8 mouse cellular contexts compared by ENCODE assay signal in genomic region chr12:3870859-3871462, GRCm38 (mm10).
A peak's percentile ranks its signal among the peaks of the same experiment; 100 is the strongest.
DNase-seq lines count a peak whose midpoint lies in the region; ATAC-seq and TF ChIP-seq lines count a peak whose summit lies in the region.

No protein-coding gene starts in this region.

- no peak overlapping the region for H3K4me3 ChIP-seq in kidney, postnatal 0 days (replicated peaks; ENCODE audit: low read depth, low read length)
- no peak overlapping the region for H3K4me3 ChIP-seq in hindbrain, embryonic 13.5 days
- no peak overlapping the region for H3K4me3 ChIP-seq in macrophage (ENCODE audit: inconsistent target)

- peak overlapping the region; percentile 60; the same call in 1 of the 2 replicates for H3K27ac ChIP-seq in kidney, postnatal 0 days
- peak overlapping the region; percentile 67 for H3K27ac ChIP-seq in hindbrain, embryonic 13.5 days
- H3K27ac ChIP-seq in macrophage, result peak overlapping the region; percentile 99

- no peaks in the 10 kb centered on the region for H3K9me3 ChIP-seq in kidney, postnatal 0 days (replicated peaks; ENCODE audit: low read length)
- H3K9me3 ChIP-seq in hindbrain, embryonic 13.5 days, result no peaks in the 10 kb centered on the region

- no peak overlapping the region for H3K9ac ChIP-seq in kidney, postnatal 0 days (ENCODE audit: low read depth, low read length)
- H3K9ac ChIP-seq in hindbrain, embryonic 13.5 days, result peak overlapping the region; percentile 64; the same call in 1 of the 2 replicates

- peaks cover 34% of the 10 kb centered on the region for H3K36me3 ChIP-seq in kidney, postnatal 0 days (ENCODE audit: insufficient read depth, low read length)
- peaks cover 45% of the 10 kb centered on the region for H3K36me3 ChIP-seq in hindbrain, embryonic 13.5 days
- H3K36me3 ChIP-seq in macrophage (ENCODE audit: inconsistent target), result peaks cover 23% of the 10 kb centered on the region; the same call in 1 of the 2 replicates

- 0 out of 2 replicates have a peak overlapping the region, but pooled peaks have one; percentile 12 for H3K4me2 ChIP-seq in kidney, postnatal 0 days (ENCODE audit: low read length)
- H3K4me2 ChIP-seq in hindbrain, embryonic 13.5 days, result peak overlapping the region; percentile 36

- DNase-seq in kidney, postnatal 0 days (ENCODE audit: low spot score), result peak; percentile 53
- DNase-seq in kidney, postnatal 25 days, result no peak
- DNase-seq in embryo, embryonic 10.5 days (ENCODE audit: low spot score), result peak; percentile 65
- peak; percentile 59 to 75 for DNase-seq in spleen, postnatal 4 days (ENCODE audit: low spot score in 2 of 2)
- no peak for DNase-seq in ovary, postnatal 36 days (ENCODE audit: low spot score)
- no peak for DNase-seq in layer of hippocampus, postnatal 25 days (ENCODE audit: extremely low spot score in 1 of 2, low spot score in 1 of 2)

- TF ChIP-seq CTCF in kidney, postnatal 0 days (IDR thresholded peaks at IDR 0.05; ENCODE audit: low read depth), result peak; percentile 53

- H3K79me2 ChIP-seq in macrophage (ENCODE audit: inconsistent target), result peaks cover 88% of the 10 kb centered on the region

- no peaks in the 10 kb centered on the region for H3K27me3 ChIP-seq in kidney, postnatal 0 days (ENCODE audit: insufficient read depth, low read length)
- no peaks in the 10 kb centered on the region for H3K27me3 ChIP-seq in hindbrain, embryonic 13.5 days

- H3K4me1 ChIP-seq in kidney, postnatal 0 days (replicated peaks; ENCODE audit: insufficient read depth, low read length), result peaks cover 14% of the 10 kb centered on the region
- H3K4me1 ChIP-seq in hindbrain, embryonic 13.5 days (replicated peaks), result peaks cover 25% of the 10 kb centered on the region

- WGBS in kidney, postnatal 0 days, result 19% methylated on average over 17 of the region's 19 CpGs
- WGBS in hindbrain, embryonic 13.5 days, result 14% methylated on average over 19 of the region's 19 CpGs
- WGBS in macrophage (ENCODE audit: missing documents), result 27% methylated on average over 15 of the region's 19 CpGs

- ATAC-seq in kidney, postnatal 0 days (replicated peaks; ENCODE audit: low FRiP score, low read depth), result peak; percentile 50
- ATAC-seq in hindbrain, embryonic 13.5 days (ENCODE audit: low FRiP score), result peak; percentile 75

Comparison
In these comparisons a context has a peak if more than half of its experiments do, and no peak if none do; other contexts are left out.
1. DNase-seq: peak in kidney, postnatal 0 days (single experiment), embryo, embryonic 10.5 days (single experiment) and spleen, postnatal 4 days (2 of 2); none in kidney, postnatal 25 days (0 of 2), ovary, postnatal 36 days (single experiment) and layer of hippocampus, postnatal 25 days (0 of 2).
2. Peak in every context shown above with its lines, with median percentiles within 50 percentile points of each other: H3K27ac ChIP-seq.